Mouse (Mus musculus) stomach, embryonic 16.5 days (tissue): ENCODE data around the gene Ahdc1. TPM values are rescaled to one million over a fixed set of nuclear protein-coding genes. Genes with fewer than 3 reads are reported as not detected.
A peak's percentile ranks its signal among the peaks of the same experiment; 100 is the strongest.

Experiments used
- ATAC-seq: fragments of 200-750 bp; cut with Nextera tagmentation; 2 replicates; pipeline ENCODE4 v1.8.0; 2017; ENCODE audit warnings: moderate number of reproducible peaks, moderate TSS enrichment; ENCODE audit not compliant: insufficient read depth, low FRiP score
- H3K27ac ChIP-seq: fragments of 300-500 bp; sonication (generic); 2 replicates; pipeline ENCODE4 v1.5.1; 2014; ENCODE audit warnings: low read length
- H3K27me3 ChIP-seq: fragments of 300-500 bp; sonication (generic); 2 replicates; pipeline ENCODE4 v1.6.1; 2014; ENCODE audit warnings: low read length, control low read depth, mixed read lengths; ENCODE audit not compliant: control insufficient read depth, insufficient read depth
- H3K36me3 ChIP-seq: fragments of 300-500 bp; sonication (generic); 2 replicates; pipeline ENCODE4 v1.6.1; 2014; ENCODE audit warnings: low read length; ENCODE audit not compliant: control insufficient read depth, insufficient read depth
- H3K4me1 ChIP-seq: fragments of 300-500 bp; sonication (generic); 2 replicates; pipeline ENCODE4 v1.6.1; 2014; ENCODE audit warnings: low read length, control low read depth, mixed read lengths; ENCODE audit not compliant: control insufficient read depth, insufficient read depth
- H3K4me2 ChIP-seq: fragments of 300-500 bp; sonication (generic); 2 replicates; pipeline ENCODE4 v1.6.1; 2014; ENCODE audit warnings: low read depth, low read length, mixed read lengths
- H3K4me3 ChIP-seq: fragments of 300-500 bp; sonication (generic); replicated peaks from 2 replicates; pipeline ENCODE4 v1.5.1; 2014; ENCODE audit warnings: mild to moderate bottlenecking, low read length
- H3K9ac ChIP-seq: fragments of 300-500 bp; sonication (generic); 2 replicates; pipeline ENCODE4 v1.6.1; 2014; ENCODE audit warnings: low read length
- H3K9me3 ChIP-seq: fragments of 300-500 bp; sonication (generic); replicated peaks from 2 replicates; pipeline ENCODE4 v1.6.1; 2016; ENCODE audit warnings: low read length, control low read depth; ENCODE audit not compliant: control insufficient read depth
- WGBS: fragments of 180-500 bp; shearing (Covaris S2); extraction: QIAGEN DNeasy Blood & Tissue Kit; methylation state at CpG from one replicate; pipeline ENCODE4 v1.1.7; 2014; 5-methylcytosine and 5-hydroxymethylcytosine counted together
- polyA plus RNA-seq: library from polyadenylated mRNA; unstranded; fragments of >200 nt; fragmentation: Nextera tagmentation; extraction: Ambion mirVana; gene quantifications from 2 replicates; pipeline ENCODE4 v1.2.1, GENCODE M21; 2015

Ahdc1 gene
- polyA plus RNA-seq, 1 experiment from 2014 or later, result 7.1 TPM

DNA sequence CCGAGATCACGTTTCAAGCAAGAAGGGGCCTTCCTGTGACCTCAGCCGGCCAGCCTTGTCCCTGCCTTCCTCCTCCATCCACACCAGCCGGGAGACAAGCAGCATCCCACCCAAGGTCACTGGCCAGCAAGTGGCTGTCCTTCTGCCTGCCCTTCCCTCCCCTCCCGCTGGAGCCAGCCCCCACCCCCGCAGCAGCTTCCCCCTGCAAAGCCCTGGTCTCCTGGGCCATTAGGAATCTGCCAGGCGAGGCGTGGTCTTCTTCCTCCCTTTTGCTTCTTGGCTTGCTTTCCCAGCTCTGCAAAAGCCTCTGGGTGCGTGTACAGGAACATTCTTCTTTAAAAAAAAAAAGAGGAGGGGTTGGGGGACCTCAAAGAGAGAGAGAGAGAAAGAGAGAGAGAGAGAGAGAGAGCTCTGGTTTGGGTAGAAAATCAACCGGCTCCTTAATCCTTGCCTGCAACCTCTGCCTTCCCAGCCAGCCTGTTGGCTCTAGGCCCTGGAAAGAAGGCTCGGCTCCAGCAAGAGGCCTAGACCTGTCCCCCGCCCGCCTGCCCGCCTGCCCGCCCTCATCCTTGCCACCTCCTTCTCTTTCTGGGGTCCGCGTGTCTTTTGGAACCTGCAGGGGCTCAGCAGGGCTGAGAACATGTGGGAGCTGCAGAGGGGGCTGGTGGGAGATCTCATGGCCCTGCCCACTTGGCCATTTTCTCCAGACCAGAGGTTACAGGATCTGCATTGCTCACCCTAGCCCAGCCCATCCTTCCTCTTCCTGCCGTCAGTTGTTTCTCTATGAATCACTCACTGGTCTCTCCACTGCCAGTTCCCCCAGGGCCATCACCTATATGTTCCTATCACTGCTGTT lies 106.7 kb downstream of the Ahdc1 start:
- 16% methylated on average over 18 of the region's 18 CpGs for WGBS
- Histone ChIP-seq H3K27me3 (no peaks in the 10 kb centered on the region), H3K9me3 (no peaks in the 10 kb centered on the region), H3K9ac (peak overlapping the region; percentile 67), H3K4me2 (peak overlapping the region; percentile 46), H3K36me3 (no peaks in the 10 kb centered on the region), H3K4me3 (peak overlapping the region; percentile 27), H3K4me1 (peaks cover 44% of the 10 kb centered on the region), H3K27ac (peak overlapping the region; percentile 100)
- peak; percentile 77 for ATAC-seq

DNA sequence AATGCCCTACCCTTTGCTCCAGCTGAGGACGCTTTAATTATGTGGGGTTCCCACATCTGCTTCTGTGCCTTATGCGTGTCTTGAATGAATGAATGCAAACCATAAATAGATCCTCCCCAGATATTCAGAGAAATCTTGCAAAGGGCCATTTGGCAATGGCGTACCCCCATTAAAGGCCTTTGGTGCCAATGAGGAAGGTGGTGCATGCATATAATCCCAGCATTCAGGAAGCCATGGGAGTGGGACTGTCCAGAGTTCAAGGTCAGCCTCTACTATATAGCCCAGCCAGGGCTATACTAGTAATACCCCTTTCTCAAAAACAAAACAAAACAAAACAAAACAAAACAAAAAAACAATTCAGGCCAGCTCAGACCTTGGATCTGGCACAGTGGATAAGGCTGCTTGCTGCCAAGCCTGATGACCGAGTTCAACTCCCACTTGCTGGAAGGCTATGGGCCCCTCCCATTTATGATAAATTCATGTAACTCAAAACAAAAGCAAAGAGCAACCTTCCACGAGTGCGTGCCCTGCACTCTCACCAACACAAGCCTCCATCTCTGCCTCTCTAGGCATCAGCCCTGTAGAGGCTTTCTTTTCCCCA lies 107.8 kb downstream of the Ahdc1 start:
- Histone ChIP-seq H3K4me1 (peaks cover 44% of the 10 kb centered on the region), H3K27me3 (no peaks in the 10 kb centered on the region), H3K27ac (peak overlapping the region; percentile 74), H3K9me3 (no peaks in the 10 kb centered on the region), H3K9ac (no peak overlapping the region), H3K36me3 (no peaks in the 10 kb centered on the region), H3K4me3 (no peak overlapping the region), H3K4me2 (no peak overlapping the region)
- ATAC-seq, result no peak
- 72% methylated on average over 6 of the region's 6 CpGs for WGBS

DNA sequence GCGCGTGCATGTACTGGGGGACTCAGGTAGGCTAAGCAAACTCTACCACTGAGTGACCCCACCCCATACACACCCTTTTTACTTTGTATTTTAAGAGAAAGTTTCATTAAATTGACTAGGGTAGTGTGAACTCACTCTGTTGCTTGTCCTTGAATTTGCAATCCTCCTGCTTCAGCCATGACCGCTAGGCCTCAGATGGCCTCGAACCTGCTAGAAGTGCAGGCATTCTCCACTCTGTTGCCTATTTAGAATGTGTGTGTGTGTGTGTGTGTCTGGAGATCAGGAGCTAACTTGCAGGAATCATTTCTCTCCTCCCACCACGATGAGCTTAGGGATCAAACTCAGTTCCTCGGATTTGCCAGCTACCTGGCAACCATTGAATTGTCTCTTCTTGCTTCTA lies 108.5 kb downstream of the Ahdc1 start:
- H3K27ac ChIP-seq, result no peak overlapping the region; the same call in 1 of the 2 replicates
- H3K9ac ChIP-seq, result no peak overlapping the region
- H3K36me3 ChIP-seq, result no peaks in the 10 kb centered on the region
- H3K4me3 ChIP-seq, result no peak overlapping the region
- H3K4me2 ChIP-seq, result no peak overlapping the region
- H3K27me3 ChIP-seq, result no peaks in the 10 kb centered on the region
- no peak for ATAC-seq
- WGBS, result 77% methylated on average over 6 of the region's 6 CpGs
- H3K4me1 ChIP-seq, result peaks cover 44% of the 10 kb centered on the region
- H3K9me3 ChIP-seq, result no peaks in the 10 kb centered on the region

DNA sequence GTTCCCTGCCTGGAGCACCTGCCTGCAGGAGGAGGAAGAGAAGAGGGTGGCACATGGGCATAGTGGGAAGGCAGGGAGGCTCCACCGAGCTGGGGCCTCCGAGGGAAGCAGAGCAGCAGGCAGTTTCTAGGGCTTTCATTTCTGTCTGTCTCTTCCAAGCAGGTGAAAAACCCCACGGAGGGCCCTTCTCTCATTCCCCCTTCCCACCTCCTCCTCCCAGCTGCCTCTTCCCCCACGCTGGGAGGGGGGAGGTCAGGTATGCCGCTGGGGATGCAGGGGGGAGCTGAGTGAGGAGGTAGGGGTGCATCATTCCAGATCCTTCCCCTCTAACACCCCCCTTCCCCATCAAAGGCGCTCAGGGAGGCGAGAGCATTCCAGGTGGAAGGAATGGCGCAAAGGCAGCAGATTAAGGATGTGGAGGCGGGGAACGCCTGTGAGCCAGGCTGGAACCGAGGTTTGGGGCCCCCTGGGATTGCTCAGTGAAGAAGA lies 109.8 kb downstream of the Ahdc1 start:
- no peaks in the 10 kb centered on the region for H3K27me3 ChIP-seq
- H3K4me3 ChIP-seq, result no peak overlapping the region
- H3K4me1 ChIP-seq, result peaks cover 41% of the 10 kb centered on the region
- no peak for ATAC-seq
- peak overlapping the region; percentile 41; the same call in 1 of the 2 replicates for H3K27ac ChIP-seq
- H3K9ac ChIP-seq, result no peak overlapping the region; the same call in 1 of the 2 replicates
- peak overlapping the region; percentile 17; the same call in 1 of the 2 replicates for H3K4me2 ChIP-seq
- H3K36me3 ChIP-seq, result no peaks in the 10 kb centered on the region
- WGBS, result 12% methylated on average over 11 of the region's 11 CpGs
- no peaks in the 10 kb centered on the region for H3K9me3 ChIP-seq

DNA sequence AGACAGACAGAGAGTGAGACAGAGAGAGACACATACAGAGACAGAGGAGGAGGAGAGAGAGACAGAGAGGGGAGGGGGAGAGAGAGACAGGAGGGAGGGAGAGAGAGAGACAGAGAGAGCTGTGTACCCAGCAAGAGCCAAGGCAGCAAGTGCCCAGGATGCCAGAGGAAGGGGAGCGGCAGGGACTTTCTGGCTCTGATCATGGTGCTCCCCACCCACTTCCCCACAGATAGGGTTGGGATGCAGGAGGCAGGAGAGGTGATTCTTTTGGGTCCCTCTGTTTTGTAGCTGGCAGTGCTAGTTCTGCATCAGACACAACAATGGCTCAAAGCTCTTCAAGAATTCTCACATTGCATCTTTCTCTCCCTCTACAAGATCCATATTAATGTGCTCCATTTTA lies 110.4 kb downstream of the Ahdc1 start:
- H3K9me3 ChIP-seq, result no peaks in the 10 kb centered on the region
- 58% methylated on average over 1 of the region's 1 CpGs for WGBS
- ATAC-seq, result no peak
- H3K4me1 ChIP-seq, result peaks cover 40% of the 10 kb centered on the region
- H3K36me3 ChIP-seq, result no peaks in the 10 kb centered on the region
- H3K4me2 ChIP-seq, result no peak overlapping the region
- no peak overlapping the region for H3K27ac ChIP-seq
- no peaks in the 10 kb centered on the region for H3K27me3 ChIP-seq
- no peak overlapping the region for H3K9ac ChIP-seq
- H3K4me3 ChIP-seq, result no peak overlapping the region

DNA sequence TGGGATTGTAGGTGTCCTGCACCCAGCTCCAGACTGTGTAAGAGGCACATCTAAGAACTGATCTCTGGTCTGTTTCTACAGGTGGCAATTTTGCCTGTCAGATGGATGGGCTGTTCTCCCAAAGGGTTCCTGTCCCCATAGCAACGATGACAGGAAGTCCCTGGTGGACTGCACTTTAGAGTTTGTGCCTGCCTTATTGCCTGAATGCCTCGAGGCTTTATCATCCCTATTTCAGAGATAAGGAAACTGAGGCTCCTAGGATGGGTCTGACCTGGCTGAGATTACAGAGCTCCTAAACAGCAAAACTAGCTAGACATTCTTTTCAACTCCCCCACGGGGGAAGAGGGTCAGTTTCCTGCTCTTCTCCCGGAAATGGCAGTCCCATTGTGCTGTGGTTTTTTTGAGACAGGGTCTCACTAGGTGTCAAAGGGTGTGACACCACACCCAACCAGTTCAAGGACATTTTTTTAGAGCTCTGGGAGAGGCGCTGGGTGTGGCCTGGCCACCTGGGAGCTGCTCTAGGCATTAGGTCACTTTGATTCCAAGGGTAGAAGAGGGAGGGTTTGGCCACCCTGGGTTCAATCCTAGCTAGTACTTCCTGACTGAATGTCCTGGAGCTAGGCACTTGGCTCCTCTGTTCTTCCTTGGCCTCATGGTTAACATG lies 111.0 kb downstream of the Ahdc1 start:
- ATAC-seq, result no peak
- Histone ChIP-seq H3K27ac (peak overlapping the region; percentile 3; the same call in 1 of the 2 replicates), H3K9ac (no peak overlapping the region), H3K9me3 (no peaks in the 10 kb centered on the region), H3K4me3 (no peak overlapping the region), H3K27me3 (no peaks in the 10 kb centered on the region), H3K4me2 (no peak overlapping the region), H3K4me1 (peaks cover 33% of the 10 kb centered on the region), H3K36me3 (no peaks in the 10 kb centered on the region)
- WGBS, result 25% methylated on average over 5 of the region's 5 CpGs

DNA sequence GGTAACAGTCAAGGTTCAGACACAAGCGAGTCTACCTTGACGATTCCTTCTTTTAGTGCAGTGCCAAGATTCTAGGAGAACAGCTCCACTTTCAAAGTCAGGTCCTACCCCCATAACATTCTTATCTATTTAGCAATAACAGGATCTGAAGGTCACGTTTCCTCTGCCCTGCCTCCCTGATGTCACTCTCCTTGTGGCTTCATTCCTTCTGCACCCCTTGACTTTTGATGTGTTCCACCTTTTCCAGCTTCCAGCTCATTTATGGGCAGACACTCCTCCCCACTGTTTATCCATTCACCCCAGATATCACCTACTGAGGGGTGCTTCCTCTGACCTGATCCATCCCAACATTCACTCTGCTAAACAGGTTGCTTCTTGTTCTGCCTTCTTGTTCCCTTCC lies 116.0 kb downstream of the Ahdc1 start:
- H3K27ac ChIP-seq, result 0 out of 2 replicates have a peak overlapping the region, but pooled peaks have one; percentile 26
- H3K27me3 ChIP-seq, result no peaks in the 10 kb centered on the region
- no peak overlapping the region for H3K4me3 ChIP-seq
- no peaks in the 10 kb centered on the region for H3K9me3 ChIP-seq
- H3K4me2 ChIP-seq, result no peak overlapping the region
- H3K36me3 ChIP-seq, result no peaks in the 10 kb centered on the region
- no peak for ATAC-seq
- H3K4me1 ChIP-seq, result peaks cover 11% of the 10 kb centered on the region
- no peak overlapping the region for H3K9ac ChIP-seq
- 59% methylated on average over 3 of the region's 3 CpGs for WGBS
